Mouse (Mus musculus) erythroblast, embryonic 14.5 days (primary cell): ENCODE data around the gene Creb3l1.

ENCODE experiments used
- GATA1 ChIP-seq: IDR thresholded peaks from 2 replicates; pipeline ENCODE4 v1.6.1; 2012; ENCODE audit warnings: low read length, inconsistent platforms, mixed read lengths
- TAL1 ChIP-seq: IDR thresholded peaks from 3 replicates; pipeline ENCODE4 v1.6.1; 2012; ENCODE audit warnings: low read length, inconsistent platforms, mixed read lengths

DNA sequence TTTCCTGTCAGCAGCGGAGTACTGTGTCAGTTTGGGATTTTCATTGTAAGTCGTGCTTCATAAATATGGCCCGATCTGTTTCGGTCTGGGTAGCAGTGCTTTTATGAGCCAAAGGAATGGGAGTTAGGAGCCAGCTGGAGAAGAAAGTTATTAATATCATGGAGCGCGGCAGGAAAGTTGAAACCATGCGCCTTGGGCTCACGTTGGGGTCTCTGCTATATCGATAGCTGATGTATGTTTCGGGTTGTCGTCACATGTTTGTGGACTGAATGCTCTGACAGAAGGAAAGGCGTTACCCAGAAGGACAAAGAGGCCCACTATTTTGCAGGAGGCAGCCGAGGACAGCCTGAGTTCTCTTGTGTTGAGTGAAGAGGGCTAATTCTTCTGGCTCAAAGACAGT lies 32.5 kb upstream of the Creb3l1 start:
- TF ChIP-seq GATA1 (no peak), TAL1 (no peak)
